ENCODE assay signal across 19 mouse cellular contexts in the genomic region with DNA sequence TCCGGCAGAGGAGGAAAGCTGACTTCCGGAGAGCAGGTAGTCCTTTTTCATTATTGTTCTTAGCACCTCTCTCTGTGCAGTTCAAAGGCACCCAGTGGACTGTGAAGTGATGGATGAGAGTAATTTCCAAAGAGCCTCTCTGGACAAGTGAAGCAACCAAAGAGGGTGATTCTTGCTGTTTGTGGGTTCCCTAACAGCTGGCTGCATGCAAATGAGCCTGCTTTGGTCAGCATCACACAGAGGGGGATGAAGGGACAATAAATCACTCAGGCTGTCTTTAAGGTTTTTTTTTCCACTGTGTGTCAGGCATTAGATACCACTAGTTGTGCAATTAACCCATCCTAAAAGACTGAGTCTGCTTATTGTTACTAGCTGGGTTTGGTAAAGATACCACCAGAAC. TPM values are rescaled to one million over a fixed set of nuclear protein-coding genes. Genes with fewer than 3 reads are reported as not detected.
DNase-seq lines count a peak whose midpoint lies in the region; ATAC-seq and TF ChIP-seq lines count a peak whose summit lies in the region.
"Had no signal": no experiment of that assay in that cellular context is flagged by ENCODE, and none has a peak within 500 bp of the region (broad histone marks: within the 10 kb centered on the region; RNA-seq: fewer than 3 reads in every experiment).

No protein-coding gene starts in this region.

- no peak for DNase-seq in adrenal gland, postnatal 4 days (ENCODE audit: low spot score in 2 of 2)
- no peak for DNase-seq in gastrocnemius, adult 2 months
- no peak for DNase-seq in thymus, postnatal 10 days (ENCODE audit: low spot score in 2 of 2)
- DNase-seq: adrenal gland, adult 2 months; adrenal gland, postnatal 25 days; cerebellum, adult 2 months; cerebellum, postnatal 10 days; gastrocnemius, postnatal 10 days; heart, adult 2 months; heart, postnatal 14 days had no signal

- H3K9me3 ChIP-seq in neural tube, embryonic 12.5 days: peaks cover 7% of the 10 kb centered on the region; the same call in 1 of the 2 replicates
- H3K9me3 ChIP-seq in neural tube, embryonic 15.5 days (replicated peaks): no peaks in the 10 kb centered on the region
- H3K9me3 ChIP-seq in hindbrain, embryonic 13.5 days: peaks cover 6% of the 10 kb centered on the region
- peaks cover 2% of the 10 kb centered on the region; the same call in 1 of the 2 replicates for H3K9me3 ChIP-seq in hindbrain, embryonic 16.5 days (ENCODE audit: control insufficient read depth, low read length)
- H3K9me3 ChIP-seq: embryonic facial prominence, embryonic 10.5 days; forebrain, embryonic 13.5 days; heart, embryonic 15.5 days had no signal

- 0 out of 2 replicates have a peak, but pooled peaks have one; percentile 37 for ATAC-seq in neural tube, embryonic 12.5 days (ENCODE audit: low FRiP score, low read depth)
- no peak for ATAC-seq in neural tube, embryonic 15.5 days (ENCODE audit: low FRiP score)
- peak; percentile 59 for ATAC-seq in hindbrain, embryonic 13.5 days (ENCODE audit: low FRiP score)
- ATAC-seq in hindbrain, embryonic 16.5 days: peak; percentile 41; the same call in 1 of the 2 replicates
- ATAC-seq: forebrain, embryonic 13.5 days had no signal

- intact Hi-C loops in gastrocnemius, adult 2 months (cut with DNase I): no loop called here

- H3K4me1 ChIP-seq in neural tube, embryonic 12.5 days: peaks cover 3% of the 10 kb centered on the region; the same call in 1 of the 2 replicates
- H3K4me1 ChIP-seq in neural tube, embryonic 15.5 days: peaks cover 3% of the 10 kb centered on the region; the same call in 1 of the 2 replicates
- H3K4me1 ChIP-seq in hindbrain, embryonic 13.5 days (replicated peaks): peaks cover 7% of the 10 kb centered on the region
- no peaks in the 10 kb centered on the region; the same call in 1 of the 2 replicates for H3K4me1 ChIP-seq in hindbrain, embryonic 16.5 days (ENCODE audit: control insufficient read depth, insufficient read depth, low read depth, low read length)
- H3K4me1 ChIP-seq: embryonic facial prominence, embryonic 10.5 days; forebrain, embryonic 13.5 days had no signal

- no peak overlapping the region for H3K27ac ChIP-seq in neural tube, embryonic 12.5 days
- no peak overlapping the region for H3K27ac ChIP-seq in neural tube, embryonic 15.5 days (replicated peaks)
- peak overlapping the region; percentile 19; the same call in 1 of the 2 replicates for H3K27ac ChIP-seq in hindbrain, embryonic 13.5 days
- no peak overlapping the region for H3K27ac ChIP-seq in hindbrain, embryonic 16.5 days (ENCODE audit: low read depth, low read length)
- no peak overlapping the region for H3K27ac ChIP-seq in gastrocnemius, adult 2 months
- H3K27ac ChIP-seq: embryonic facial prominence, embryonic 10.5 days; forebrain, embryonic 13.5 days; heart, adult 2 months; heart, embryonic 15.5 days had no signal

- WGBS in neural tube, embryonic 12.5 days: 2% methylated on average over 2 of the region's 2 CpGs
- 7% methylated on average over 2 of the region's 2 CpGs for WGBS in neural tube, embryonic 15.5 days
- 36% methylated on average over 2 of the region's 2 CpGs for WGBS in hindbrain, embryonic 13.5 days
- WGBS in hindbrain, embryonic 16.5 days: 44% methylated on average over 2 of the region's 2 CpGs

- no peak overlapping the region for H3K4me2 ChIP-seq in neural tube, embryonic 12.5 days (replicated peaks)
- no peak overlapping the region for H3K4me2 ChIP-seq in neural tube, embryonic 15.5 days
- H3K4me2 ChIP-seq in hindbrain, embryonic 13.5 days: no peak overlapping the region
- no peak overlapping the region for H3K4me2 ChIP-seq in hindbrain, embryonic 16.5 days (ENCODE audit: low read length)
- H3K4me2 ChIP-seq: forebrain, embryonic 13.5 days; heart, embryonic 11.5 days; heart, embryonic 15.5 days had no signal

- TF ChIP-seq CTCF in gastrocnemius, adult 2 months (IDR thresholded peaks at IDR 0.05): no peak

- H3K9ac ChIP-seq in neural tube, embryonic 12.5 days: no peak overlapping the region
- H3K9ac ChIP-seq in neural tube, embryonic 15.5 days (replicated peaks): no peak overlapping the region
- no peak overlapping the region for H3K9ac ChIP-seq in hindbrain, embryonic 13.5 days
- no peak overlapping the region for H3K9ac ChIP-seq in hindbrain, embryonic 16.5 days (ENCODE audit: low read depth, low read length)
- H3K9ac ChIP-seq: forebrain, embryonic 13.5 days; heart, embryonic 15.5 days had no signal

- no peak overlapping the region for H3K4me3 ChIP-seq in neural tube, embryonic 12.5 days
- H3K4me3 ChIP-seq in neural tube, embryonic 15.5 days (replicated peaks): no peak overlapping the region
- H3K4me3 ChIP-seq in hindbrain, embryonic 13.5 days: no peak overlapping the region
- no peak overlapping the region for H3K4me3 ChIP-seq in hindbrain, embryonic 16.5 days (ENCODE audit: low read length)
- H3K4me3 ChIP-seq in gastrocnemius, adult 2 months: no peak overlapping the region
- H3K4me3 ChIP-seq: embryonic facial prominence, embryonic 10.5 days; forebrain, embryonic 13.5 days; heart, adult 2 months; heart, embryonic 15.5 days had no signal

- peaks cover 5% of the 10 kb centered on the region; the same call in 1 of the 2 replicates for H3K36me3 ChIP-seq in neural tube, embryonic 12.5 days
- H3K36me3 ChIP-seq in neural tube, embryonic 15.5 days: 0 out of 2 replicates have a peak, but pooled peaks cover 5% of the 10 kb centered on the region
- peaks cover 8% of the 10 kb centered on the region for H3K36me3 ChIP-seq in hindbrain, embryonic 13.5 days
- no peaks in the 10 kb centered on the region for H3K36me3 ChIP-seq in hindbrain, embryonic 16.5 days (ENCODE audit: control insufficient read depth, insufficient read depth, low read length)

- peaks cover 5% of the 10 kb centered on the region; the same call in 1 of the 2 replicates for H3K27me3 ChIP-seq in neural tube, embryonic 12.5 days (replicated peaks)
- no peaks in the 10 kb centered on the region for H3K27me3 ChIP-seq in neural tube, embryonic 15.5 days (replicated peaks)
- peaks cover 16% of the 10 kb centered on the region; the same call in 1 of the 2 replicates for H3K27me3 ChIP-seq in hindbrain, embryonic 13.5 days
- H3K27me3 ChIP-seq in hindbrain, embryonic 16.5 days (replicated peaks; ENCODE audit: control insufficient read depth, insufficient read depth, low read length): no peaks in the 10 kb centered on the region
- H3K27me3 ChIP-seq: forebrain, embryonic 13.5 days; heart, embryonic 15.5 days had no signal

RNA-seq across cellular contexts. Expression of gene Nostrin, which starts 15.9 kb away (rescaled TPM):
- polyA plus RNA-seq in neural tube, embryonic 12.5 days (2016; fragmentation: Nextera tagmentation; extraction: Ambion mirVana): 1.2 and 1.7 TPM in 2 replicates
- 2.0 and 3.0 TPM in 2 replicates for polyA plus RNA-seq in neural tube, embryonic 15.5 days (2015; fragmentation: Nextera tagmentation; extraction: Ambion mirVana)
- polyA plus RNA-seq in hindbrain, embryonic 13.5 days (2015; fragmentation: Nextera tagmentation; extraction: Ambion mirVana): 0.71 and 1.1 TPM in 2 replicates
- 2.1 and 2.4 TPM in 2 replicates for polyA plus RNA-seq in hindbrain, embryonic 16.5 days (2015; fragmentation: Nextera tagmentation; extraction: Ambion mirVana)
- 10 to 100 TPM in 1 of 2 experiments, 1 to 10 TPM in 1; 7.2 to 10.7 TPM for total RNA-seq in adrenal gland, postnatal 4 days (2021)
- 1 to 10 TPM; 1.2 to 2.1 TPM for total RNA-seq in gastrocnemius, adult 2 months (2021)
- total RNA-seq: hematopoietic stem cell, adult 5-6 weeks had no signal
